Mouse (Mus musculus) thymus, adult 2 months (tissue): Measurements from ENCODE around the gene Rad54l.

Source experiments
- CTCF ChIP-seq: fragments of 200-500 bp; IDR thresholded peaks from 2 replicates; pipeline ENCODE4 v1.5.1; 2012; ENCODE audit warnings: mild to moderate bottlenecking, control low read depth, low read length, moderate library complexity, borderline replicate concordance; ENCODE audit not compliant: control insufficient read depth, poor library complexity, insufficient read depth; ENCODE audit errors: extremely low read depth
- POLR2A ChIP-seq: fragments of 200-500 bp; IDR thresholded peaks from 2 replicates; pipeline ENCODE4 v1.6.1; 2012; ENCODE audit warnings: mild to moderate bottlenecking, low read length, control low read depth, moderate library complexity; ENCODE audit not compliant: control insufficient read depth, poor library complexity, insufficient read depth; ENCODE audit errors: extremely low read depth

GRCm38 (mm10) chr4:116151238-116151637, 27.7 kb upstream of the Rad54l start, which contains the start of gene Lurap1:
- TF ChIP-seq CTCF (no peak), POLR2A (no peak)
